Mouse (Mus musculus) kidney, postnatal 0 days (tissue): ENCODE measurements around the gene Efcab7. TPM values are rescaled to one million over a fixed set of nuclear protein-coding genes. Genes with fewer than 3 reads are reported as not detected.

ENCODE experiments used
- ATAC-seq: fragments of 200-750 bp; cut with Nextera tagmentation; replicated peaks from 2 replicates; pipeline ENCODE4 v1.8.0; 2017; ENCODE audit warnings: low read depth, moderate number of reproducible peaks, moderate TSS enrichment, moderate library complexity; ENCODE audit not compliant: low FRiP score
- DNase-seq: peaks from one replicate; pipeline ENCODE4 v3.0.0-alpha.2; 2016; ENCODE audit warnings: low spot score
- H3K27ac ChIP-seq: fragments of 300-500 bp; sonication (generic); 2 replicates; pipeline ENCODE4 v1.5.1; 2014; ENCODE audit warnings: mild to moderate bottlenecking
- H3K27me3 ChIP-seq: fragments of 300-500 bp; sonication (generic); 2 replicates; pipeline ENCODE4 v1.6.1; 2014; ENCODE audit warnings: low read length, mixed read lengths; ENCODE audit not compliant: insufficient read depth
- H3K36me3 ChIP-seq: fragments of 300-500 bp; sonication (generic); 2 replicates; pipeline ENCODE4 v1.6.1; 2014; ENCODE audit warnings: low read length, mixed read lengths; ENCODE audit not compliant: insufficient read depth
- H3K4me1 ChIP-seq: fragments of 300-500 bp; sonication (generic); replicated peaks from 2 replicates; pipeline ENCODE4 v1.6.1; 2014; ENCODE audit warnings: antibody characterized with exemption, low read length, mixed read lengths; ENCODE audit not compliant: insufficient read depth
- H3K4me2 ChIP-seq: fragments of 300-500 bp; sonication (generic); 2 replicates; pipeline ENCODE4 v1.6.1; 2014; ENCODE audit warnings: mild to moderate bottlenecking, low read length, moderate library complexity, mixed read lengths
- H3K4me3 ChIP-seq: fragments of 300-500 bp; sonication (generic); replicated peaks from 2 replicates; pipeline ENCODE4 v1.5.1; 2014; ENCODE audit warnings: low read depth, low read length
- H3K9ac ChIP-seq: fragments of 300-500 bp; sonication (generic); 2 replicates; pipeline ENCODE4 v1.6.1; 2014; ENCODE audit warnings: low read depth, low read length
- H3K9me3 ChIP-seq: fragments of 300-500 bp; sonication (generic); replicated peaks from 2 replicates; pipeline ENCODE4 v1.6.1; 2016; ENCODE audit warnings: low read length, inconsistent platforms, mixed read lengths
- CTCF ChIP-seq: IDR thresholded peaks from 2 replicates; pipeline ENCODE4 v1.5.1; 2016; ENCODE audit warnings: antibody characterized with exemption, low read depth, mild to moderate bottlenecking, moderate library complexity
- WGBS: fragments of 180-500 bp; shearing (Covaris S2); extraction: QIAGEN DNeasy Blood & Tissue Kit; methylation state at CpG from one replicate; pipeline ENCODE4 v1.1.7; 2014; 5-methylcytosine and 5-hydroxymethylcytosine counted together
- polyA plus RNA-seq: library from polyadenylated mRNA; unstranded; fragments of >200 nt; fragmentation: Nextera tagmentation; extraction: Ambion mirVana; gene quantifications from 2 replicates; pipeline ENCODE4 v1.2.1, GENCODE M21; 2015

Gene Efcab7
- 21.6 and 23.1 TPM in 2 replicates for polyA plus RNA-seq

GRCm38 (mm10) chr4:99829094-99830073, at the start of gene Efcab7:
Gene Efcab7 (plus strand): TSS chr4:99829198.
- 0 out of 2 replicates have a peak, but pooled peaks have one; percentile 2 for TF ChIP-seq CTCF
- Histone ChIP-seq H3K9me3 (no peaks in the 10 kb centered on the region), H3K27me3 (no peaks in the 10 kb centered on the region), H3K4me2 (peak within 1 kb of the TSS; percentile 74), H3K4me1 (no peaks in the 10 kb centered on the region), H3K9ac (peak within 1 kb of the TSS; percentile 75), H3K4me3 (peak within 1 kb of the TSS; percentile 73), H3K36me3 (no peaks in the 10 kb centered on the region), H3K27ac (peak within 1 kb of the TSS; percentile 85)
- peak; percentile 90 for DNase-seq
- ATAC-seq = peak; percentile 82
- under 1% methylated on average over 48 of the region's 48 CpGs for WGBS

GRCm38 (mm10) chr4:99792365-99792764, 36.6 kb upstream of the Efcab7 start:
- peak; percentile 9 for DNase-seq
- 89% methylated on average over 6 of the region's 6 CpGs for WGBS
- ATAC-seq = no peak
- H3K27ac ChIP-seq = no peak overlapping the region
- no peak overlapping the region for H3K4me3 ChIP-seq
- H3K4me1 ChIP-seq = no peaks in the 10 kb centered on the region
- no peak for TF ChIP-seq CTCF
- H3K9ac ChIP-seq = no peak overlapping the region
- no peaks in the 10 kb centered on the region for H3K36me3 ChIP-seq
- H3K4me2 ChIP-seq = no peak overlapping the region
- no peaks in the 10 kb centered on the region for H3K9me3 ChIP-seq
- no peaks in the 10 kb centered on the region for H3K27me3 ChIP-seq

- ATAC-seq = no peak
- WGBS = 77% methylated on average over 7 of the region's 7 CpGs
Measured at GRCm38 (mm10) chr4:99816697-99817460, 12.1 kb upstream of the Efcab7 start.

GRCm38 (mm10) chr4:99828337-99828736, 661 bp upstream of the Efcab7 start:
- Histone ChIP-seq H3K4me2 (peak overlapping the region; percentile 74), H3K27ac (no peak overlapping the region), H3K27me3 (no peaks in the 10 kb centered on the region), H3K9me3 (no peaks in the 10 kb centered on the region), H3K4me3 (peak overlapping the region; percentile 73), H3K9ac (0 out of 2 replicates have a peak overlapping the region, but pooled peaks have one; percentile 75), H3K4me1 (no peaks in the 10 kb centered on the region), H3K36me3 (no peaks in the 10 kb centered on the region)
- ATAC-seq = no peak
- WGBS = 56% methylated on average over 4 of the region's 4 CpGs
- TF ChIP-seq CTCF = no peak
- peak; percentile 10 for DNase-seq

More at GRCm38 (mm10) chr4:99816697-99817460, 12.1 kb upstream of the Efcab7 start:
- DNase-seq = peak; percentile 39
- Histone ChIP-seq H3K36me3 (no peaks in the 10 kb centered on the region), H3K27ac (no peak overlapping the region; the same call in 1 of the 2 replicates), H3K4me1 (no peaks in the 10 kb centered on the region), H3K4me2 (no peak overlapping the region), H3K9ac (no peak overlapping the region), H3K9me3 (no peaks in the 10 kb centered on the region), H3K27me3 (no peaks in the 10 kb centered on the region), H3K4me3 (no peak overlapping the region)
- no peak for TF ChIP-seq CTCF

GRCm38 (mm10) chr4:99828739-99829093, 282 bp upstream of the Efcab7 start:
- Histone ChIP-seq H3K27me3 (no peaks in the 10 kb centered on the region), H3K9ac (peak overlapping the region; percentile 75), H3K27ac (peak overlapping the region; percentile 85; the same call in 1 of the 2 replicates), H3K4me1 (no peaks in the 10 kb centered on the region), H3K4me3 (peak overlapping the region; percentile 73), H3K9me3 (no peaks in the 10 kb centered on the region), H3K4me2 (peak overlapping the region; percentile 74), H3K36me3 (no peaks in the 10 kb centered on the region)
- DNase-seq = no peak
- under 1% methylated on average over 7 of the region's 7 CpGs for WGBS
- no peak for TF ChIP-seq CTCF
- no peak for ATAC-seq

GRCm38 (mm10) chr4:99881882-99882281, 52.9 kb downstream of the Efcab7 start:
- Histone ChIP-seq H3K4me3 (no peak overlapping the region), H3K4me1 (no peaks in the 10 kb centered on the region), H3K27me3 (no peaks in the 10 kb centered on the region), H3K9me3 (no peaks in the 10 kb centered on the region), H3K9ac (no peak overlapping the region), H3K36me3 (no peaks in the 10 kb centered on the region), H3K27ac (no peak overlapping the region), H3K4me2 (no peak overlapping the region)
- ATAC-seq = no peak
- DNase-seq = peak; percentile 56
- TF ChIP-seq CTCF = peak; percentile 76
